Mouse (Mus musculus): Measurements from ENCODE around the gene Odf3b. TPM values are rescaled to one million over a fixed set of nuclear protein-coding genes. Genes with fewer than 3 reads are reported as not detected.

Odf3b gene
- total and polyA plus RNA-seq, 2 experiments from 2014 or later: 0.67 TPM; not detected in 1

GRCm38 (mm10) chr15:89336422-89336821 is 42.7 kb downstream of the Odf3b start:
- H3K4me2 ChIP-seq (ENCODE audit: low read depth, low read length): no peak overlapping the region
- no peak for DNase-seq (ENCODE audit: low spot score)
- no peak overlapping the region for H3K27ac ChIP-seq (ENCODE audit: low read depth)

DNA sequence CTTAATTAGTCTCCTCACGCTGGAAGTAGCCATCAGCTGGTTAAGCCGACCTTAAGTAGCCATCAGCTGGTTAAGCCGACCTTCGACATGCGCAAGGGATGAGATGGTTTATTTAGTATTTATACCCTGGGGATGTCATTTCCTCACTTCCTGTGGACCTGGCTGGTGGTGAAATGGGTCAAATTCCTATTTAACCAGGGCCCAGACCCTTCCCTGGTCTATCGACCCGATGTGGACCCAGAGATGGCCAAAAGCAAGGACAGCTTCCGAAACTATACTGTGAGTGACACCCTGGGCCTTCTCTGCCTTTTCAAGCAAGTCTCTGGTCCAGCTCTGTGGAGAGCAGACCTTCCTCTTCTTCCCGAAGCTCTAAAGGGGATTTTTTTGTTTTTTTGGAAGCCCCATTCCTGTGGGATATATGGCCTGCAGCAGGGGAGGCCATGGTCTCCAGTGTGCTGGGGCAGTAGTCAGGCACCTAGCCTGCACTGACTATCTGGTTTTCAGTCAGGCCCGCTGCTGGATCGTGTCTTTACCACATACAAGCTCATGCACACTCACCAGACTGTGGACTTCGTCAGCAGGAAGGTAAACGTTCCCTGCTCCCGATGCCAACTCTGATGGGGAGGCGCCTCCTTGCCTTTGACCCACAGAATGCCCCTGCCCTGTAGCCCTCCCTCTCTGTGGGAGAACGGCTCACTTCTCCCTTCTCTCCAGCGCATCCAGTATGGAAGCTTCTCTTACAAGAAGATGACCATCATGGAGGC is 44.1 kb downstream of the Odf3b start:
- no peaks in the 10 kb centered on the region for H3K27me3 ChIP-seq (ENCODE audit: control insufficient read depth, insufficient read depth, low read length)
- H3K4me2 ChIP-seq (ENCODE audit: low read depth, low read length): no peak overlapping the region
- H3K27ac ChIP-seq (ENCODE audit: low read depth): no peak overlapping the region
- no peak for TF ChIP-seq CTCF (IDR thresholded peaks at IDR 0.05; ENCODE audit: low read depth)
- no peak for TF ChIP-seq EP300 (IDR thresholded peaks at IDR 0.05; ENCODE audit: low read depth)
- no peak overlapping the region for H3K4me3 ChIP-seq (ENCODE audit: low read depth, low read length)
- WGBS: 75% methylated on average over 17 of the region's 17 CpGs
- no peaks in the 10 kb centered on the region for H3K4me1 ChIP-seq (ENCODE audit: control insufficient read depth, insufficient read depth)
- no peak overlapping the region for H3K9ac ChIP-seq (replicated peaks; ENCODE audit: low read depth, low read length)
- DNase-seq (ENCODE audit: low spot score) (no peak), ATAC-seq (ENCODE audit: insufficient read depth, low read depth) (no peak)
- H3K36me3 ChIP-seq (replicated peaks; ENCODE audit: control insufficient read depth, insufficient read depth, low read length): no peaks in the 10 kb centered on the region
- no peaks in the 10 kb centered on the region for H3K9me3 ChIP-seq (replicated peaks; ENCODE audit: control insufficient read depth, low read length)

More at GRCm38 (mm10) chr15:89336422-89336821, 42.7 kb downstream of the Odf3b start:
- Histone ChIP-seq H3K4me3 (ENCODE audit: low read depth, low read length) (no peak overlapping the region), H3K27me3 (ENCODE audit: control insufficient read depth, insufficient read depth, low read length) (no peaks in the 10 kb centered on the region), H3K9ac (replicated peaks; ENCODE audit: low read depth, low read length) (no peak overlapping the region), H3K9me3 (replicated peaks; ENCODE audit: control insufficient read depth, low read length) (no peaks in the 10 kb centered on the region), H3K36me3 (replicated peaks; ENCODE audit: control insufficient read depth, insufficient read depth, low read length) (no peaks in the 10 kb centered on the region), H3K4me1 (ENCODE audit: control insufficient read depth, insufficient read depth) (no peaks in the 10 kb centered on the region)
- WGBS: 78% methylated on average over 14 of the region's 14 CpGs
- TF ChIP-seq CTCF (IDR thresholded peaks at IDR 0.05; ENCODE audit: low read depth): no peak
- no peak for TF ChIP-seq EP300 (IDR thresholded peaks at IDR 0.05; ENCODE audit: low read depth)
- no peak for ATAC-seq (ENCODE audit: insufficient read depth, low read depth)

DNA sequence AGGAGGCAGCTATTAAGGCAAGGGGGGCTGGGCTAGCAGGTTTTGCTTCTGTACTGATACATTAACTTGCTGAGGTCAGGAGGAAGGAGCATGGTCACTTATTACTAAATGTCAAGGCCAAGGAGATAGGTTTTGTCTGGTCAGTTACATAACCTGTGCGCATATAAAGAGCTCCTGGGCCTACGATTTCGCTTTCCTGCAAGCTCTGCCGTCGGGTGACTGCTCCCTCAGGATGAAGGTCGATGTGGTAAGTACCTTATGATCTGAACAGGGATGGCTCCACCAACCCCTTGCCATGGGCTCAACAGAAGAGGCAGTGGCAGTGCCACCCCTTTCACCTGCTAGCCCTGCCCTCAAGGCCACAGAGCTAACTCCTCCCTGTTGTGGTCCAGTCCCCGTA is 44.8 kb downstream of the Odf3b start, which contains the start of gene Miox:
TSS of gene Miox (plus strand) at position 128 of the 400 bp plus-strand sequence.
- Histone ChIP-seq H3K27ac (ENCODE audit: low read depth) (no peak within 1 kb of the TSS), H3K4me3 (ENCODE audit: low read depth, low read length) (no peak within 1 kb of the TSS), H3K27me3 (ENCODE audit: control insufficient read depth, insufficient read depth, low read length) (no peaks in the 10 kb centered on the region), H3K9me3 (replicated peaks; ENCODE audit: control insufficient read depth, low read length) (no peaks in the 10 kb centered on the region), H3K4me2 (ENCODE audit: low read depth, low read length) (no peak within 1 kb of the TSS), H3K4me1 (ENCODE audit: control insufficient read depth, insufficient read depth) (no peaks in the 10 kb centered on the region), H3K9ac (replicated peaks; ENCODE audit: low read depth, low read length) (no peak within 1 kb of the TSS), H3K36me3 (replicated peaks; ENCODE audit: control insufficient read depth, insufficient read depth, low read length) (no peaks in the 10 kb centered on the region)
- WGBS: 80% methylated on average over 7 of the region's 7 CpGs
- no peak for TF ChIP-seq EP300 (IDR thresholded peaks at IDR 0.05; ENCODE audit: low read depth)
- no peak for TF ChIP-seq CTCF (IDR thresholded peaks at IDR 0.05; ENCODE audit: low read depth)
- ATAC-seq (ENCODE audit: insufficient read depth, low read depth) (no peak), DNase-seq (ENCODE audit: low spot score) (no peak)

Other genes starting within 250 kb of the Odf3b start
- 7.1 and 55.2 TPM in 2 replicates for gene Mapk12, start 238.6 kb downstream of the Odf3b start, total RNA-seq (2014; rRNA removed; ENCODE audit: low replicate concordance)
- gene Mapk12, start 238.6 kb downstream of the Odf3b start, polyA plus RNA-seq (2015; fragmentation: Nextera tagmentation; extraction: Ambion mirVana): 18.6 and 18.9 TPM in 2 replicates
- gene Mapk11, start 229.7 kb downstream of the Odf3b start, total RNA-seq (2014; rRNA removed; ENCODE audit: low replicate concordance): 1.0 and 4.9 TPM in 2 replicates
- 2.5 and 2.6 TPM in 2 replicates for gene Mapk11, start 229.7 kb downstream of the Odf3b start, polyA plus RNA-seq (2015; fragmentation: Nextera tagmentation; extraction: Ambion mirVana)
- 153 and 199 TPM in 2 replicates for gene Plxnb2, start 198.5 kb downstream of the Odf3b start, total RNA-seq (2014; rRNA removed; ENCODE audit: low replicate concordance)
- gene Plxnb2, start 198.5 kb downstream of the Odf3b start, polyA plus RNA-seq (2015; fragmentation: Nextera tagmentation; extraction: Ambion mirVana): 51.6 and 54.5 TPM in 2 replicates
- 15.2 and 19.2 TPM in 2 replicates for gene Dennd6b, start 182.8 kb downstream of the Odf3b start, total RNA-seq (2014; rRNA removed; ENCODE audit: low replicate concordance)
- 14.5 and 14.8 TPM in 2 replicates for gene Dennd6b, start 182.8 kb downstream of the Odf3b start, polyA plus RNA-seq (2015; fragmentation: Nextera tagmentation; extraction: Ambion mirVana)
- 65.1 and 98.4 TPM in 2 replicates for gene Ppp6r2, start 167.7 kb downstream of the Odf3b start, total RNA-seq (2014; rRNA removed; ENCODE audit: low replicate concordance)
- gene Ppp6r2, start 167.7 kb downstream of the Odf3b start, polyA plus RNA-seq (2015; fragmentation: Nextera tagmentation; extraction: Ambion mirVana): 27.4 and 27.7 TPM in 2 replicates
- gene Sbf1, start 64.0 kb downstream of the Odf3b start, total RNA-seq (2014; rRNA removed; ENCODE audit: low replicate concordance): 113 and 147 TPM in 2 replicates
- gene Sbf1, start 64.0 kb downstream of the Odf3b start, polyA plus RNA-seq (2015; fragmentation: Nextera tagmentation; extraction: Ambion mirVana): 17.7 and 25.6 TPM in 2 replicates
- gene Adm2, start 56.6 kb downstream of the Odf3b start, total RNA-seq (2014; rRNA removed; ENCODE audit: low replicate concordance): not detected in 2 replicates
- not detected in 2 replicates for gene Adm2, start 56.6 kb downstream of the Odf3b start, polyA plus RNA-seq (2015; fragmentation: Nextera tagmentation; extraction: Ambion mirVana)
- not detected in 2 replicates for gene Miox, start 44.9 kb downstream of the Odf3b start, total RNA-seq (2014; rRNA removed; ENCODE audit: low replicate concordance)
- not detected in 2 replicates for gene Miox, start 44.9 kb downstream of the Odf3b start, polyA plus RNA-seq (2015; fragmentation: Nextera tagmentation; extraction: Ambion mirVana)
- 26.9 and 33.5 TPM in 2 replicates for gene Lmf2, start 23.6 kb downstream of the Odf3b start, total RNA-seq (2014; rRNA removed; ENCODE audit: low replicate concordance)
- 31.4 and 33.3 TPM in 2 replicates for gene Lmf2, start 23.6 kb downstream of the Odf3b start, polyA plus RNA-seq (2015; fragmentation: Nextera tagmentation; extraction: Ambion mirVana)
- 83.8 and 136 TPM in 2 replicates for gene Ncaph2, start 23.6 kb downstream of the Odf3b start, total RNA-seq (2014; rRNA removed; ENCODE audit: low replicate concordance)
- gene Ncaph2, start 23.6 kb downstream of the Odf3b start, polyA plus RNA-seq (2015; fragmentation: Nextera tagmentation; extraction: Ambion mirVana): 59.4 and 64.3 TPM in 2 replicates
- 29.0 and 30.6 TPM in 2 replicates for gene Sco2, start 5.4 kb downstream of the Odf3b start, total RNA-seq (2014; rRNA removed; ENCODE audit: low replicate concordance)
- 8.1 and 9.4 TPM in 2 replicates for gene Sco2, start 5.4 kb downstream of the Odf3b start, polyA plus RNA-seq (2015; fragmentation: Nextera tagmentation; extraction: Ambion mirVana)
- gene Tymp, start 2.2 kb downstream of the Odf3b start, total RNA-seq (2014; rRNA removed; ENCODE audit: low replicate concordance): 1.6 and 7.2 TPM in 2 replicates
- gene Tymp, start 2.2 kb downstream of the Odf3b start, polyA plus RNA-seq (2015; fragmentation: Nextera tagmentation; extraction: Ambion mirVana): 1.3 and 1.4 TPM in 2 replicates
- not detected in 2 replicates for gene Klhdc7b, start 5.6 kb upstream of the Odf3b start, total RNA-seq (2014; rRNA removed; ENCODE audit: low replicate concordance)
- not detected in 2 replicates for gene Klhdc7b, start 5.6 kb upstream of the Odf3b start, polyA plus RNA-seq (2015; fragmentation: Nextera tagmentation; extraction: Ambion mirVana)
- not detected in 2 replicates for gene Syce3, start 31.2 kb upstream of the Odf3b start, total RNA-seq (2014; rRNA removed; ENCODE audit: low replicate concordance)
- gene Syce3, start 31.2 kb upstream of the Odf3b start, polyA plus RNA-seq (2015; fragmentation: Nextera tagmentation; extraction: Ambion mirVana): not detected in 2 replicates
- 600 and 674 TPM in 2 replicates for gene Cpt1b, start 46.6 kb upstream of the Odf3b start, total RNA-seq (2014; rRNA removed; ENCODE audit: low replicate concordance)
- 400 and 412 TPM in 2 replicates for gene Cpt1b, start 46.6 kb upstream of the Odf3b start, polyA plus RNA-seq (2015; fragmentation: Nextera tagmentation; extraction: Ambion mirVana)
- gene C730034F03Rik, start 50.3 kb upstream of the Odf3b start, total RNA-seq (2014; rRNA removed; ENCODE audit: low replicate concordance): 0.12 TPM in 1 of 2 replicates, not detected in the other
- gene C730034F03Rik, start 50.3 kb upstream of the Odf3b start, polyA plus RNA-seq (2015; fragmentation: Nextera tagmentation; extraction: Ambion mirVana): 2.0 and 2.4 TPM in 2 replicates
- 0.08 and 2.4 TPM in 2 replicates for gene Gm44502, start 50.4 kb upstream of the Odf3b start, total RNA-seq (2014; rRNA removed; ENCODE audit: low replicate concordance)
- gene Gm44502, start 50.4 kb upstream of the Odf3b start, polyA plus RNA-seq (2015; fragmentation: Nextera tagmentation; extraction: Ambion mirVana): 0.80 and 0.82 TPM in 2 replicates
- 64.5 and 78.3 TPM in 2 replicates for gene Chkb, start 50.6 kb upstream of the Odf3b start, total RNA-seq (2014; rRNA removed; ENCODE audit: low replicate concordance)
- gene Chkb, start 50.6 kb upstream of the Odf3b start, polyA plus RNA-seq (2015; fragmentation: Nextera tagmentation; extraction: Ambion mirVana): 130 and 142 TPM in 2 replicates
- 0.84 TPM in 1 of 2 replicates, not detected in the other for gene Mapk8ip2, start 74.6 kb upstream of the Odf3b start, total RNA-seq (2014; rRNA removed; ENCODE audit: low replicate concordance)
- gene Mapk8ip2, start 74.6 kb upstream of the Odf3b start, polyA plus RNA-seq (2015; fragmentation: Nextera tagmentation; extraction: Ambion mirVana): 0.15 and 0.23 TPM in 2 replicates
- gene Arsa, start 98.1 kb upstream of the Odf3b start, total RNA-seq (2014; rRNA removed; ENCODE audit: low replicate concordance): 14.1 and 17.6 TPM in 2 replicates
- 10.4 and 12.7 TPM in 2 replicates for gene Arsa, start 98.1 kb upstream of the Odf3b start, polyA plus RNA-seq (2015; fragmentation: Nextera tagmentation; extraction: Ambion mirVana)
- 17.1 and 26.5 TPM in 2 replicates for gene Shank3, start 120.3 kb upstream of the Odf3b start, total RNA-seq (2014; rRNA removed; ENCODE audit: low replicate concordance)
- gene Shank3, start 120.3 kb upstream of the Odf3b start, polyA plus RNA-seq (2015; fragmentation: Nextera tagmentation; extraction: Ambion mirVana): 0.81 and 1.1 TPM in 2 replicates
- not detected in 2 replicates for gene Acr, start 189.0 kb upstream of the Odf3b start, total RNA-seq (2014; rRNA removed; ENCODE audit: low replicate concordance)
- gene Acr, start 189.0 kb upstream of the Odf3b start, polyA plus RNA-seq (2015; fragmentation: Nextera tagmentation; extraction: Ambion mirVana): 0.23 TPM in 1 of 2 replicates, not detected in the other
- 9.6 and 12.7 TPM in 2 replicates for gene Rabl2, start 212.6 kb upstream of the Odf3b start, total RNA-seq (2014; rRNA removed; ENCODE audit: low replicate concordance)
- 9.2 and 10.3 TPM in 2 replicates for gene Rabl2, start 212.6 kb upstream of the Odf3b start, polyA plus RNA-seq (2015; fragmentation: Nextera tagmentation; extraction: Ambion mirVana)